Mouse (Mus musculus): ENCODE results near the gene Nrgn. TPM values are rescaled to one million over a fixed set of nuclear protein-coding genes. Genes with fewer than 3 reads are reported as not detected.
A peak's percentile ranks its signal among the peaks of the same experiment; 100 is the strongest.

Gene Nrgn
- polyA plus RNA-seq, 1 experiment = 4.5 TPM

DNA sequence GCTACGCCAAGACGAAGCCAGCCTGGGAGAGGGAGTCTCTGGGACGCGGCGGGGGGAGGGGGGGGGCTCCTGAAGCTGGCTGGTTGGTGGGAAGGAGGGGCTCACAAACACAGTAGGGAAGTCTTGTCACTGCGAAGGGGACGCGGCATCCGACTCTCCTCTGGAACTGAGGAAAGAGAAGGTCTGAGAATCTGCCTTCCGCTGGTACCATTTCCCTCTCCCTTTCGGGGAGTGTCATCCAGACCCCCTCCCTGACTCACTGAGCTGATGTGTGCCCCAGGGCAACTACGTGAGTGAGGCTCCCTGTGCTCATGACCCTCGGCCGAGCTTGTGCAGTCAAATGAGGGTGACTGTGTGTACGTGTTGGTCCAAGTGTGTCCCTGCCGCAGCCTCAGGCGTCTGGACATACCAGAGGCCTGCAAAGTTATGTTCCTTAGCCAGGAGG, 7.5 kb downstream of the Nrgn start:
- Histone ChIP-seq H3K4me3 (replicated peaks) (peak overlapping the region; percentile 59), H3K9me3 (ENCODE audit: control insufficient read depth, low read length) (no peaks in the 10 kb centered on the region), H3K36me3 (ENCODE audit: control insufficient read depth) (no peaks in the 10 kb centered on the region), H3K27me3 (ENCODE audit: control insufficient read depth) (peaks cover 14% of the 10 kb centered on the region), H3K4me1 (ENCODE audit: control insufficient read depth) (peaks cover 13% of the 10 kb centered on the region)
- no peak for TF ChIP-seq GATA1 (IDR thresholded peaks at IDR 0.05; ENCODE audit: low read length)
- no peak for TF ChIP-seq TAL1 (IDR thresholded peaks at IDR 0.05; ENCODE audit: low read length)

DNA sequence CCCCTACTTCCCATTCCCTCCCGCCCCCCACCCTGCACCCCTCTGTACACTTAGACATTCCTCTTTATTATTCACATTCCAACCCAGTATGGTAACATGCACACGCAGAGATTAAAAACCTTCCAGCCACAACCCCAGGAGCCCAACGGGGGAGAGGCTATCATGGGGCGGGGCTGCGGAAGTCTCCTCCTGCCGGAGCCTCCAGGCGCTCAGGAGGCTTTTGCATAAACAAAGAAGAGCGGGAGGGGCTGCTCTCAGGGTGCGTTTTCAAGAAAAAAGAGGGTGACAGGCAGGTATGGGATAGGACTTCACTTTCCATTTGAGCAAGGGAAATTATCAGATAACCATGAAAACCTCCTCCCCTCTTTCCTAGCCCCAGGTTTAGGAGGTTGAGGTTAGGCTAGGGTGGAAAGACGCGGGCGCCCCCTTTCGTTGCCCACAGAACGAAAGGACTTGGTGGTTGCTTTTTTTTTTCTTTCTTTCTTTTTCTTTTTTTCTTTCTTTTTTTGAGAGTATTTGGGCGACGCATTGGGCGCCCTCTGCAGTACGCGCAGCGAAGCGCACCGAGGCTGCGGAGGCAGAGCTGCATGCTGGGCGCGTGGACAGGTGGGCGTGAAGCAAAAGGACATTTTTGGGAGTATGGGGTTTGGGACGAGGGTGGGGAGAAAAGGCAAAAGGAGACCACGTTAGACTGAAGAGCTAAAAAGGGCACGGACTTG, 8.1 kb downstream of the Nrgn start:
- H3K4me1 ChIP-seq (ENCODE audit: control insufficient read depth) = peaks cover 13% of the 10 kb centered on the region

DNA sequence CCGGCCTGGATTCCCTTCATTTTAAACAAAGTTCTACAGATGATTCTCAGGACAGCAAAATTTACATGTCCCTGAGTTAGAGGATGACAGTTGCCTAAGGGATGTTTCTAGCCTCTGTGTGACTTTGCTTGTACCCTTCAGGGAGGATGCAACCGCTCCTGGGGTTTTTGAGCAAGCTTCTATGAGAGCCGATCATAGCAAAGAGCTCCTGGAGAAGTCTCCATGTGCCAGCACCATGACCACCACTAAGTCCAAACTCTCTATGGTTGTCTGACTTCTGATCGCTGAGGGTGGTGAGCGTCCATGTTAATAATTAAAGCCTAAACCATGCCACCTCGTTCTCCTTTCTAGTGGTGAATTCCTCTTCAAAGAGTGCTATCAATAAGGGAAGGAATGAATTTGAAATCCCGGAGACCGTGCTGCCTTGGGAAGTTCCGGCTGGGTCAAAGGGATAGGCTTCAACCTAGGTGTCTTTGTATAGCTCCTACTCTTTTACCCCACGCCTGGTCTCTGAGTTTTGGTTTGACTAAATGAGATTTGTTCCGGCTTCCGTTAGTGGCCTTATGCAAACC, 8.7 kb downstream of the Nrgn start:
- Histone ChIP-seq H3K36me3 (ENCODE audit: control insufficient read depth) (no peaks in the 10 kb centered on the region), H3K9me3 (ENCODE audit: control insufficient read depth, low read length) (no peaks in the 10 kb centered on the region), H3K4me1 (ENCODE audit: control insufficient read depth) (peaks cover 13% of the 10 kb centered on the region), H3K27me3 (ENCODE audit: control insufficient read depth) (peaks cover 12% of the 10 kb centered on the region), H3K4me3 (replicated peaks) (peak overlapping the region; percentile 59)
- TF ChIP-seq GATA1 (IDR thresholded peaks at IDR 0.05; ENCODE audit: low read length) (no peak), TAL1 (IDR thresholded peaks at IDR 0.05; ENCODE audit: low read length) (no peak)

More for the DNA sequence above, 8.1 kb downstream of the Nrgn start:
- Histone ChIP-seq H3K9me3 (ENCODE audit: control insufficient read depth, low read length) (no peaks in the 10 kb centered on the region), H3K27me3 (ENCODE audit: control insufficient read depth) (peaks cover 12% of the 10 kb centered on the region), H3K36me3 (ENCODE audit: control insufficient read depth) (no peaks in the 10 kb centered on the region), H3K4me3 (replicated peaks) (peak overlapping the region; percentile 59)
- no peak for TF ChIP-seq GATA1 (IDR thresholded peaks at IDR 0.05; ENCODE audit: low read length)
- no peak for TF ChIP-seq TAL1 (IDR thresholded peaks at IDR 0.05; ENCODE audit: low read length)

GRCm38 (mm10) chr9:37541851-37542642, 10.7 kb downstream of the Nrgn start:
- Histone ChIP-seq H3K36me3 (ENCODE audit: control insufficient read depth) (no peaks in the 10 kb centered on the region), H3K27me3 (ENCODE audit: control insufficient read depth) (peaks cover 12% of the 10 kb centered on the region), H3K4me1 (ENCODE audit: control insufficient read depth) (peaks cover 13% of the 10 kb centered on the region), H3K4me3 (replicated peaks) (no peak overlapping the region), H3K9me3 (ENCODE audit: control insufficient read depth, low read length) (no peaks in the 10 kb centered on the region)
- TF ChIP-seq GATA1 (IDR thresholded peaks at IDR 0.05; ENCODE audit: low read length) = no peak
- no peak for TF ChIP-seq TAL1 (IDR thresholded peaks at IDR 0.05; ENCODE audit: low read length)

DNA sequence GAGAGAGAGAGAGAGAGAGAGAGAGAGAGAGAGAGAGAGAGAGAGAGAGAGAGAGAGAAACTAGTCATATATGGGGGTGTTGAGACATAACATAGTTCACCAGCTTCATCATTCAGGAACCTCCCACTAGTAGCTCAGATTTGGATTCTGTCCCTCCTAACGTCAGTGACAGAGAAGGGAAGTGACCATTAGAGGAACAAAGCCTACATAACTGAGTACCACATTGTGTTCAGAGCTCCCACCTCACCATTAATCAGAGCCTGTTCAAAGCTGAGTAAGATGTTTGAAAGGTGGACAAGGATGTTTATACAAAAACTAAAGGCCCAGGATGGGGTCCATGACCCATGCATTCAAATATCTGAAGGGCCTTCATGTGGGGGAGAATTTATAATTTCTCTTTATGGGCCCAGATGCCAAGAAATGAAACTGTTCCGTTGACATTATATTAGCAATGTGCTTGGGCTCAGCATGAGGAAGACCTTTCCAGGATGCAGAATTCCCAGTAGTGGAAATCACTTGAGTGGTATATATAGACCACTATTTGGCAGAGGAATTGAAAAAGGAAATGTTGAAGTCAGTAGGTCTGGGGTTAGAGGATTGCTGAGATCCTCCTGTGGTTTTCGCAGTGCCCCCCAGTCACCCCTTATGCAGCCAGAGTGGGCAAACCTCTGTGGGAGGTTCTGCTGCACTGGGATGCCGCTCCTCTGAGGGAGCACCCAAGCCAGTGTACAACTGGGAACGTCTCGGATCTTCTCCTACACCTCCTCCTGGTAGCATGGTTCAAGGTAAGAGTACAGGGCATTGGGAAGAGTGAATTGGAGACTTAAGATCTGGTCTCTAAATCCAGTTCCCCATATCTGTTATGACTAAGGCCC, 11.8 kb downstream of the Nrgn start:
- no peak for TF ChIP-seq TAL1 (IDR thresholded peaks at IDR 0.05; ENCODE audit: low read length)
- TF ChIP-seq GATA1 (IDR thresholded peaks at IDR 0.05; ENCODE audit: low read length) = no peak
- no peaks in the 10 kb centered on the region for H3K9me3 ChIP-seq (ENCODE audit: control insufficient read depth, low read length)
- peaks cover 9% of the 10 kb centered on the region for H3K27me3 ChIP-seq (ENCODE audit: control insufficient read depth)
- H3K4me3 ChIP-seq (replicated peaks) = no peak overlapping the region
- H3K36me3 ChIP-seq (ENCODE audit: control insufficient read depth) = no peaks in the 10 kb centered on the region
- peaks cover 13% of the 10 kb centered on the region for H3K4me1 ChIP-seq (ENCODE audit: control insufficient read depth)

- Histone ChIP-seq H3K9me3 (ENCODE audit: control insufficient read depth, low read length) (no peaks in the 10 kb centered on the region), H3K4me1 (ENCODE audit: control insufficient read depth) (peaks cover 12% of the 10 kb centered on the region), H3K27me3 (ENCODE audit: control insufficient read depth) (peaks cover 2% of the 10 kb centered on the region), H3K36me3 (ENCODE audit: control insufficient read depth) (no peaks in the 10 kb centered on the region), H3K4me3 (replicated peaks) (no peak overlapping the region)
- TF ChIP-seq GATA1 (IDR thresholded peaks at IDR 0.05; ENCODE audit: low read length) (no peak), TAL1 (IDR thresholded peaks at IDR 0.05; ENCODE audit: low read length) (no peak)
Observed at GRCm38 (mm10) chr9:37540226-37540625, 12.5 kb downstream of the Nrgn start.

DNA sequence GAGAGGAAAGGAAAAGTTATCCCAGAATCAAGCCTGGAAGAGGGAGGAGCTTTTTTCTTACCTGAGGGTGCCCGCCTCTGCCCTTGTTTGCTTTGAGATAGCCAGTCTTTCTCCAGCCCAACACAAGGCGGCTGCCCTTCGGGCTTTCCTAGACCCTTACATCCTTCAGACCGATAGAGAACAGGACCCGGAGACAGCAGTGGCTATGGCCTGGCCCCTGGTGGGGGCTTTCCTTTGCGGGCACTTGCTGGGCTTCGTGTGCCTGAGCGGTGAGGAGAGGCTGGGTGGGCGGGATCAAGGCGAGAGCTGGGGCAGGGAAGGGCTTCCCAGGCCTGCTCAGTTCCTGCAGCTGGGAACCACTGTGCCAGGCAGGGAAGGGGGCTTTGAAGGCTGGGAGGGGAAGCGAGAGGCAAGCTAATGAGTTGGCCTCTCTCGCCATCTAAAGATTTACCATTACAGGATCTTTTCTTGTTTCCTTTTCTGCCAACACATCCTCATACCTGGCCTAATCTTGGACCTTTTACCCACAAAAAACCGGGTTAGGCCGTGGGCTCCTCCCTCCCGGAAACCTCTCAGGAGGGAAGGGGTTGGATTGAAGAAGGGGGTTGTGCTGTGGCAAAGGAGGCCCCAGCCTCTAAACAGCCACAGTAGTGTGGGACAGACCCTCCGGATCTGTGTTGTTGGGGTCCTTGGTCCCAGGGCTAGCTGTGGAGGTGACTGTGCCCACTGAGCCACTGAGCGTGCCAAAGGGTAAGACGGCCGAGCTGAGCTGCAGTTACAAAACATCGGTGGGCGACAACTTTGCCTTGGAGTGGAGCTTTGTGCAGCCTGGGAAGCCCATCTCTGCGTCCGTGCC, 13.3 kb downstream of the Nrgn start, which contains the start of gene Vsig2:
TSS of gene Vsig2 (plus strand) at position 86 of the 856 bp plus-strand sequence.
- no peaks in the 10 kb centered on the region for H3K36me3 ChIP-seq (ENCODE audit: control insufficient read depth)
- TF ChIP-seq GATA1 (IDR thresholded peaks at IDR 0.05; ENCODE audit: low read length) (no peak), TAL1 (IDR thresholded peaks at IDR 0.05; ENCODE audit: low read length) (no peak)
- H3K27me3 ChIP-seq (ENCODE audit: control insufficient read depth) = no peaks in the 10 kb centered on the region; the same call in 1 of the 2 replicates
- no peak within 1 kb of the TSS for H3K4me3 ChIP-seq (replicated peaks)
- peaks cover 4% of the 10 kb centered on the region for H3K4me1 ChIP-seq (ENCODE audit: control insufficient read depth)
- no peaks in the 10 kb centered on the region for H3K9me3 ChIP-seq (ENCODE audit: control insufficient read depth, low read length)
